Mouse (Mus musculus): Measurements from ENCODE around the gene Mrpl17.
"Not testable (repeated sequence)": the region's sequence is repeated elsewhere in the genome, so short reads cannot be mapped to it uniquely, and the experiment has no call there.

The Mrpl17 gene

GRCm38 (mm10) chr7:105810877-105811489, at the start of gene Mrpl17:
Gene Mrpl17 (minus strand): TSS chr7:105811099.
- peak; percentile 100 for DNase-seq

- not testable (repeated sequence) for DNase-seq
Measured at GRCm38 (mm10) chr7:105855718-105856560, 45.0 kb upstream of the Mrpl17 start.

GRCm38 (mm10) chr7:105824281-105824680, 13.4 kb upstream of the Mrpl17 start:
- no peak for DNase-seq

- peak; percentile 57 for DNase-seq
Measured at GRCm38 (mm10) chr7:105818483-105818882, 7.6 kb upstream of the Mrpl17 start.

GRCm38 (mm10) chr7:105816736-105817135, 5.8 kb upstream of the Mrpl17 start:
- no peak for DNase-seq

- DNase-seq = no peak
Measured at GRCm38 (mm10) chr7:105813326-105813725, 2.4 kb upstream of the Mrpl17 start.

- DNase-seq = peak; percentile 27
Measured at GRCm38 (mm10) chr7:105812566-105812965, 1.7 kb upstream of the Mrpl17 start.

GRCm38 (mm10) chr7:105811516-105811915, 617 bp upstream of the Mrpl17 start:
- DNase-seq = peak; percentile 35

- DNase-seq = no peak
Measured at GRCm38 (mm10) chr7:105810280-105810876, 521 bp downstream of the Mrpl17 start.

GRCm38 (mm10) chr7:105809836-105810235, 1.1 kb downstream of the Mrpl17 start:
- DNase-seq = no peak

- peak; percentile 64 for DNase-seq
Measured at GRCm38 (mm10) chr7:105808385-105808784, 2.5 kb downstream of the Mrpl17 start.

GRCm38 (mm10) chr7:105806716-105807115, 4.2 kb downstream of the Mrpl17 start:
- DNase-seq = no peak

- no peak for DNase-seq
Measured at GRCm38 (mm10) chr7:105806125-105806524, 4.8 kb downstream of the Mrpl17 start.

- no peak for DNase-seq
Measured at GRCm38 (mm10) chr7:105803428-105803827, 7.5 kb downstream of the Mrpl17 start.

GRCm38 (mm10) chr7:105802771-105803170, 8.1 kb downstream of the Mrpl17 start:
- no peak for DNase-seq

- no peak for DNase-seq
Measured at GRCm38 (mm10) chr7:105802312-105802711, 8.6 kb downstream of the Mrpl17 start.

- DNase-seq = no peak
Measured at GRCm38 (mm10) chr7:105796972-105797371, 13.9 kb downstream of the Mrpl17 start.

GRCm38 (mm10) chr7:105795759-105796366, 15.0 kb downstream of the Mrpl17 start:
- DNase-seq = no peak

- DNase-seq = peak; percentile 34
Measured at GRCm38 (mm10) chr7:105793701-105794100, 17.2 kb downstream of the Mrpl17 start.

GRCm38 (mm10) chr7:105791147-105791546, 19.8 kb downstream of the Mrpl17 start:
- no peak for DNase-seq

- no peak for DNase-seq
Measured at GRCm38 (mm10) chr7:105787285-105788140, 23.4 kb downstream of the Mrpl17 start, which contains the start of gene Dchs1. Gene Dchs1 (minus strand): TSS chr7:105787654.
